Comparison of ENCODE assay signal across 9 mouse cellular contexts in genomic region chr4:118612619-118613018, GRCm38 (mm10). TPM values are rescaled to one million over a fixed set of nuclear protein-coding genes. Genes with fewer than 3 reads are reported as not detected.
A peak's percentile ranks its signal among the peaks of the same experiment; 100 is the strongest.
DNase-seq lines count a peak whose midpoint lies in the region; ATAC-seq and TF ChIP-seq lines count a peak whose summit lies in the region.
"Had no signal": no experiment of that assay in that cellular context is flagged by ENCODE, and none has a peak within 500 bp of the region (broad histone marks: within the 10 kb centered on the region; RNA-seq: fewer than 3 reads in every experiment).

No protein-coding gene starts in this region.

- TF ChIP-seq EP300 in liver, postnatal 0 days (IDR thresholded peaks at IDR 0.05; ENCODE audit: low read depth), result no peak

- H3K36me3 ChIP-seq in hindbrain, embryonic 11.5 days (ENCODE audit: control insufficient read depth, insufficient read depth, low read length), result no peaks in the 10 kb centered on the region
- H3K36me3 ChIP-seq in hindbrain, embryonic 12.5 days, result no peaks in the 10 kb centered on the region
- no peaks in the 10 kb centered on the region for H3K36me3 ChIP-seq in liver, postnatal 0 days (replicated peaks; ENCODE audit: insufficient read depth, low read length)
- peaks cover 3% of the 10 kb centered on the region; the same call in 1 of the 2 replicates for H3K36me3 ChIP-seq in testis, adult 2 months (ENCODE audit: control insufficient read depth, insufficient read depth, low read length)
- H3K36me3 ChIP-seq: midbrain, embryonic 12.5 days had no signal

- no peak overlapping the region for H3K4me3 ChIP-seq in hindbrain, embryonic 11.5 days (ENCODE audit: low read depth, low read length)
- no peak overlapping the region for H3K4me3 ChIP-seq in hindbrain, embryonic 12.5 days
- no peak overlapping the region for H3K4me3 ChIP-seq in liver, postnatal 0 days (ENCODE audit: low read depth, low read length)
- no peak overlapping the region for H3K4me3 ChIP-seq in testis, adult 2 months (ENCODE audit: control insufficient read depth, low read depth, low read length)
- H3K4me3 ChIP-seq: midbrain, embryonic 12.5 days had no signal

- peak; percentile 67 for TF ChIP-seq CTCF in liver, postnatal 0 days (IDR thresholded peaks at IDR 0.05; ENCODE audit: low read depth)
- peak; percentile 80 for TF ChIP-seq CTCF in testis, adult 2 months (IDR thresholded peaks at IDR 0.05; ENCODE audit: control insufficient read depth, insufficient read depth, insufficient replicate concordance, low read depth, low read length)

- H3K27me3 ChIP-seq in hindbrain, embryonic 11.5 days (ENCODE audit: control insufficient read depth, insufficient read depth, low read length), result no peaks in the 10 kb centered on the region
- H3K27me3 ChIP-seq in hindbrain, embryonic 12.5 days, result no peaks in the 10 kb centered on the region
- no peaks in the 10 kb centered on the region for H3K27me3 ChIP-seq in liver, postnatal 0 days (ENCODE audit: insufficient read depth, low read length)
- no peaks in the 10 kb centered on the region for H3K27me3 ChIP-seq in testis, adult 2 months (ENCODE audit: control insufficient read depth, insufficient read depth, low read length)

- H3K4me1 ChIP-seq in hindbrain, embryonic 11.5 days (replicated peaks; ENCODE audit: control insufficient read depth, insufficient read depth, low read length), result no peaks in the 10 kb centered on the region
- H3K4me1 ChIP-seq in hindbrain, embryonic 12.5 days, result no peaks in the 10 kb centered on the region
- H3K4me1 ChIP-seq in liver, postnatal 0 days (ENCODE audit: insufficient read depth), result peaks cover 8% of the 10 kb centered on the region
- peaks cover 3% of the 10 kb centered on the region; the same call in 1 of the 2 replicates for H3K4me1 ChIP-seq in testis, adult 2 months (ENCODE audit: control insufficient read depth, insufficient read depth, low read length)

- H3K9me3 ChIP-seq in hindbrain, embryonic 11.5 days (ENCODE audit: control insufficient read depth, low read length), result no peaks in the 10 kb centered on the region
- H3K9me3 ChIP-seq in hindbrain, embryonic 12.5 days (replicated peaks), result peaks cover 4% of the 10 kb centered on the region; the same call in 1 of the 2 replicates
- no peaks in the 10 kb centered on the region for H3K9me3 ChIP-seq in liver, postnatal 0 days (ENCODE audit: low read length)

- H3K4me2 ChIP-seq in hindbrain, embryonic 11.5 days (replicated peaks; ENCODE audit: low read depth, low read length), result no peak overlapping the region
- H3K4me2 ChIP-seq in hindbrain, embryonic 12.5 days (replicated peaks), result no peak overlapping the region
- H3K4me2 ChIP-seq in liver, postnatal 0 days (ENCODE audit: low read depth, low read length), result no peak overlapping the region
- H3K4me2 ChIP-seq: midbrain, embryonic 12.5 days had no signal

- no peak for TF ChIP-seq POLR2A in testis, adult 2 months (IDR thresholded peaks at IDR 0.05; ENCODE audit: control insufficient read depth, low read depth, low read length)

- H3K9ac ChIP-seq in hindbrain, embryonic 11.5 days (ENCODE audit: low read depth, low read length), result no peak overlapping the region
- H3K9ac ChIP-seq in hindbrain, embryonic 12.5 days, result no peak overlapping the region
- H3K9ac ChIP-seq in liver, postnatal 0 days (replicated peaks), result no peak overlapping the region
- H3K9ac ChIP-seq: midbrain, embryonic 12.5 days had no signal

- H3K27ac ChIP-seq in hindbrain, embryonic 11.5 days (ENCODE audit: low read depth, low read length), result no peak overlapping the region
- H3K27ac ChIP-seq in hindbrain, embryonic 12.5 days, result no peak overlapping the region
- H3K27ac ChIP-seq in liver, postnatal 0 days (ENCODE audit: low read depth), result no peak overlapping the region
- no peak overlapping the region for H3K27ac ChIP-seq in testis, adult 2 months (ENCODE audit: control insufficient read depth, insufficient read depth, low read depth, low read length)
- H3K27ac ChIP-seq: midbrain, embryonic 12.5 days had no signal

- peak; percentile 48 for DNase-seq in hindbrain, embryonic 11.5 days (ENCODE audit: low spot score)
- DNase-seq in 3T3-L1 (ENCODE audit: low read depth, low spot score), result peak; percentile 10
- peak; percentile 6 to 20 for DNase-seq in CD8-positive naive resting alpha-beta T cell, adult 2 months (ENCODE audit: low read depth in 2 of 2, low spot score in 2 of 2)
- DNase-seq in c-Kit-positive CD71-positive TER-119-negative erythroid progenitor cells, embryonic 14.5 days (ENCODE audit: low read depth), result peak; percentile 43
- peak; percentile 42 for DNase-seq in liver, postnatal 0 days
- DNase-seq in layer of hippocampus, postnatal 36 days, result no peak

- no peak for ATAC-seq in hindbrain, embryonic 11.5 days (ENCODE audit: low FRiP score)
- ATAC-seq in hindbrain, embryonic 12.5 days (ENCODE audit: low FRiP score), result no peak
- ATAC-seq in liver, postnatal 0 days, result no peak

- WGBS in hindbrain, embryonic 11.5 days, result 20% methylated on average over 11 of the region's 11 CpGs
- WGBS in hindbrain, embryonic 12.5 days, result 24% methylated on average over 11 of the region's 11 CpGs
- 24% methylated on average over 11 of the region's 11 CpGs for WGBS in liver, postnatal 0 days (ENCODE audit: insufficient replicate concordance)

RNA-seq across cellular contexts. Expression of gene Cfap57, which starts 8.0 kb away (rescaled TPM):
- 1.5 and 2.0 TPM in 2 replicates for polyA plus RNA-seq in hindbrain, embryonic 11.5 days (2014; fragmentation: Nextera tagmentation; extraction: Ambion mirVana)
- 1.7 TPM in 2 replicates for polyA plus RNA-seq in hindbrain, embryonic 12.5 days (2016; fragmentation: Nextera tagmentation; extraction: Ambion mirVana)
- polyA plus RNA-seq in liver, postnatal 0 days (2015; fragmentation: Nextera tagmentation; extraction: Ambion mirVana), result 0.36 and 0.42 TPM in 2 replicates
- polyA plus RNA-seq in testis, adult 2 months (2012; rRNA removed), result 53.3 and 55.1 TPM in 2 replicates
- under 1 TPM; 0.78 to 0.90 TPM for total RNA-seq in layer of hippocampus, postnatal 36 days (2021)

RNA-seq across cellular contexts. Expression of gene Ebna1bp2, which starts 8.0 kb away (rescaled TPM):
- polyA plus RNA-seq in hindbrain, embryonic 11.5 days (2014; fragmentation: Nextera tagmentation; extraction: Ambion mirVana), result 192 and 193 TPM in 2 replicates
- 151 and 160 TPM in 2 replicates for polyA plus RNA-seq in hindbrain, embryonic 12.5 days (2016; fragmentation: Nextera tagmentation; extraction: Ambion mirVana)
- polyA plus RNA-seq in liver, postnatal 0 days (2015; fragmentation: Nextera tagmentation; extraction: Ambion mirVana), result 61.0 and 62.0 TPM in 2 replicates
- 45.0 and 46.4 TPM in 2 replicates for polyA plus RNA-seq in testis, adult 2 months (2012; rRNA removed)
- total RNA-seq in layer of hippocampus, postnatal 36 days (2021), result 10 to 100 TPM; 61.8 to 64.2 TPM

RNA-seq across cellular contexts. Expression of gene Olfr62, which starts 46.1 kb away (rescaled TPM):
- polyA plus RNA-seq in hindbrain, embryonic 11.5 days (2014; fragmentation: Nextera tagmentation; extraction: Ambion mirVana), result not detected in 2 replicates
- not detected in 2 replicates for polyA plus RNA-seq in hindbrain, embryonic 12.5 days (2016; fragmentation: Nextera tagmentation; extraction: Ambion mirVana)
- polyA plus RNA-seq in liver, postnatal 0 days (2015; fragmentation: Nextera tagmentation; extraction: Ambion mirVana), result not detected in 2 replicates
- polyA plus RNA-seq in testis, adult 2 months (2012; rRNA removed), result 0.20 and 0.36 TPM in 2 replicates
- total RNA-seq in layer of hippocampus, postnatal 36 days (2021), result not detected
- polyA plus RNA-seq: midbrain, embryonic 12.5 days had no signal

Comparison
In these comparisons a context has a peak if more than half of its experiments do, and no peak if none do; other contexts are left out.
1. DNase-seq: peak in hindbrain, embryonic 11.5 days (single experiment), 3T3-L1 (single experiment), CD8-positive naive resting alpha-beta T cell, adult 2 months (2 of 2), c-Kit-positive CD71-positive TER-119-negative erythroid progenitor cells, embryonic 14.5 days (single experiment) and liver, postnatal 0 days (single experiment); none in layer of hippocampus, postnatal 36 days (0 of 2).
2. RNA of gene Cfap57, which starts 8.0 kb away (polyA plus RNA-seq): 53.3 to 55.1 TPM in testis, adult 2 months; 1.7 TPM in hindbrain, embryonic 12.5 days, 1.5 to 2.0 TPM in hindbrain, embryonic 11.5 days and 0.36 to 0.42 TPM in liver, postnatal 0 days; every median in the first group is over 10 times any median in the second.